Mouse (Mus musculus) liver, embryonic 13.5 days (tissue): Measurements from ENCODE around the gene Pex16. TPM values are rescaled to one million over a fixed set of nuclear protein-coding genes. Genes with fewer than 3 reads are reported as not detected.
A peak's percentile ranks its signal among the peaks of the same experiment; 100 is the strongest.

Experiments used
- ATAC-seq: fragments of 200-750 bp; cut with Nextera tagmentation; 2 replicates; pipeline ENCODE4 v1.8.0; 2017; ENCODE audit warnings: low read depth, mild to moderate bottlenecking, moderate number of reproducible peaks, moderate library complexity
- DNase-seq: peaks from one replicate; pipeline ENCODE4 v3.0.0; 2022
- H3K27ac ChIP-seq: fragments of 300-500 bp; sonication (generic); 2 replicates; pipeline ENCODE4 v1.5.1; 2015; ENCODE audit warnings: moderate library complexity, mild to moderate bottlenecking, inconsistent platforms
- H3K27me3 ChIP-seq: fragments of 300-500 bp; sonication (generic); 2 replicates; pipeline ENCODE4 v1.6.1; 2015; ENCODE audit warnings: mild to moderate bottlenecking, inconsistent platforms
- H3K36me3 ChIP-seq: fragments of 300-500 bp; sonication (generic); 2 replicates; pipeline ENCODE4 v1.6.1; 2015; ENCODE audit warnings: mild to moderate bottlenecking, inconsistent platforms
- H3K4me1 ChIP-seq: fragments of 300-500 bp; sonication (generic); replicated peaks from 2 replicates; pipeline ENCODE4 v1.6.1; 2015; ENCODE audit warnings: inconsistent platforms
- H3K4me2 ChIP-seq: fragments of 300-500 bp; sonication (generic); 2 replicates; pipeline ENCODE4 v1.6.1; 2015; ENCODE audit warnings: inconsistent platforms, mild to moderate bottlenecking, moderate library complexity
- H3K4me3 ChIP-seq: fragments of 300-500 bp; sonication (generic); replicated peaks from 2 replicates; pipeline ENCODE4 v1.5.1; 2015; ENCODE audit warnings: mild to moderate bottlenecking, inconsistent platforms
- H3K9ac ChIP-seq: fragments of 300-500 bp; sonication (generic); 2 replicates; pipeline ENCODE4 v1.6.1; 2015; ENCODE audit warnings: mild to moderate bottlenecking, inconsistent platforms
- H3K9me3 ChIP-seq: fragments of 300-500 bp; sonication (generic); replicated peaks from 2 replicates; pipeline ENCODE4 v1.6.1; 2016; ENCODE audit warnings: inconsistent platforms
- WGBS: fragments of 180-500 bp; shearing (Covaris S2); methylation state at CpG from one replicate; pipeline ENCODE4 v1.1.7; 2015; ENCODE audit not compliant: insufficient replicate concordance; 5-methylcytosine and 5-hydroxymethylcytosine counted together
- polyA plus RNA-seq: library from polyadenylated mRNA; unstranded; fragments of >200 nt; fragmentation: Nextera tagmentation; extraction: Ambion mirVana; gene quantifications from 2 replicates; pipeline ENCODE4 v1.2.1, GENCODE M21; 2015

Pex16 gene
- polyA plus RNA-seq = 19.7 and 21.7 TPM in 2 replicates

GRCm38 (mm10) chr2:92374514-92374913, at the start of gene Pex16, which contains the start of gene Large2:
TSS of gene Pex16 (plus strand) at chr2:92374676.
TSS of gene Large2 (minus strand) at chr2:92374869.
- H3K4me1 ChIP-seq = peaks cover 41% of the 10 kb centered on the region
- peak within 1 kb of the TSS; percentile 87 for H3K4me3 ChIP-seq
- DNase-seq = peak; percentile 47
- no peaks in the 10 kb centered on the region for H3K9me3 ChIP-seq
- 3% methylated on average over 16 of the region's 16 CpGs for WGBS
- H3K9ac ChIP-seq = peak within 1 kb of the TSS; percentile 88
- H3K36me3 ChIP-seq = peaks cover 26% of the 10 kb centered on the region
- peaks cover 41% of the 10 kb centered on the region for H3K27me3 ChIP-seq
- no peak for ATAC-seq
- H3K27ac ChIP-seq = peak within 1 kb of the TSS; percentile 79
- peak within 1 kb of the TSS; percentile 95 for H3K4me2 ChIP-seq

- Histone ChIP-seq H3K36me3 (peaks cover 6% of the 10 kb centered on the region; the same call in 1 of the 2 replicates), H3K4me1 (no peaks in the 10 kb centered on the region), H3K9ac (no peak overlapping the region), H3K4me3 (no peak overlapping the region), H3K9me3 (no peaks in the 10 kb centered on the region), H3K27ac (no peak overlapping the region), H3K4me2 (no peak overlapping the region), H3K27me3 (no peaks in the 10 kb centered on the region)
- WGBS = 78% methylated on average over 7 of the region's 7 CpGs
- ATAC-seq (no peak), DNase-seq (no peak)
Measured at GRCm38 (mm10) chr2:92325676-92326075, 48.8 kb upstream of the Pex16 start.

DNA sequence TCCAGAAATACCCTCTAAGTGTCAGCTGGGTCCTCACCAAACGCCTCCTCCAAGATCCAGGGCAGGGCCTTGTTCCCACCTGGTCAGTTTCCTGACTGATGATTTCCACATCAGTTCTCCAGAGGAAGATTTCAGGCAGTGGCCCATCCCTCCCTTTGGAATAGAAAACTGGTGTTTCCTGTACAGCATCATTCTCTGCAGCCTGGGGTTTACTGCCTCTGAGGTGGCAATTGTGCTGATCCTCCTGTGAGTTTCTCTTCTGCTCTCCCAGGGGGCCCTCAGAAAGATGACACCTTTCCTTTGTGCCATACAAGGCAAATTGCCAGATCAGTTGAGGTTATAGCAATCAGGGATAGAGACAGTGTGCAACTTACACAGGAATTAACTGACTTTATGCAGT, 48.3 kb upstream of the Pex16 start:
- Histone ChIP-seq H3K36me3 (peaks cover 6% of the 10 kb centered on the region; the same call in 1 of the 2 replicates), H3K27me3 (no peaks in the 10 kb centered on the region), H3K27ac (no peak overlapping the region), H3K4me3 (no peak overlapping the region), H3K9me3 (no peaks in the 10 kb centered on the region), H3K9ac (no peak overlapping the region), H3K4me1 (no peaks in the 10 kb centered on the region), H3K4me2 (no peak overlapping the region)
- ATAC-seq (no peak), DNase-seq (no peak)
- WGBS = 54% methylated on average over 1 of the region's 1 CpGs

GRCm38 (mm10) chr2:92327601-92328000, 46.9 kb upstream of the Pex16 start:
- no peak overlapping the region for H3K9ac ChIP-seq
- DNase-seq (no peak), ATAC-seq (no peak)
- H3K4me3 ChIP-seq = no peak overlapping the region
- H3K36me3 ChIP-seq = no peaks in the 10 kb centered on the region; the same call in 1 of the 2 replicates
- WGBS = 73% methylated on average over 4 of the region's 4 CpGs
- no peaks in the 10 kb centered on the region for H3K4me1 ChIP-seq
- H3K9me3 ChIP-seq = no peaks in the 10 kb centered on the region
- H3K4me2 ChIP-seq = no peak overlapping the region
- no peaks in the 10 kb centered on the region for H3K27me3 ChIP-seq
- no peak overlapping the region for H3K27ac ChIP-seq

GRCm38 (mm10) chr2:92328206-92328605, 46.3 kb upstream of the Pex16 start:
- no peaks in the 10 kb centered on the region; the same call in 1 of the 2 replicates for H3K36me3 ChIP-seq
- ATAC-seq (no peak), DNase-seq (no peak)
- H3K27ac ChIP-seq = no peak overlapping the region
- 71% methylated on average over 8 of the region's 8 CpGs for WGBS
- no peak overlapping the region for H3K9ac ChIP-seq
- no peaks in the 10 kb centered on the region for H3K27me3 ChIP-seq
- no peak overlapping the region for H3K4me2 ChIP-seq
- H3K4me1 ChIP-seq = no peaks in the 10 kb centered on the region
- H3K9me3 ChIP-seq = no peaks in the 10 kb centered on the region
- no peak overlapping the region for H3K4me3 ChIP-seq

- Histone ChIP-seq H3K4me3 (no peak overlapping the region), H3K9me3 (no peaks in the 10 kb centered on the region), H3K4me1 (no peaks in the 10 kb centered on the region), H3K4me2 (no peak overlapping the region), H3K36me3 (no peaks in the 10 kb centered on the region), H3K27me3 (no peaks in the 10 kb centered on the region), H3K9ac (no peak overlapping the region), H3K27ac (no peak overlapping the region)
- DNase-seq = peak; percentile 13
- ATAC-seq = no peak
- WGBS = 33% methylated on average over 2 of the region's 2 CpGs
Measured at GRCm38 (mm10) chr2:92330840-92331239, 43.6 kb upstream of the Pex16 start.

DNA sequence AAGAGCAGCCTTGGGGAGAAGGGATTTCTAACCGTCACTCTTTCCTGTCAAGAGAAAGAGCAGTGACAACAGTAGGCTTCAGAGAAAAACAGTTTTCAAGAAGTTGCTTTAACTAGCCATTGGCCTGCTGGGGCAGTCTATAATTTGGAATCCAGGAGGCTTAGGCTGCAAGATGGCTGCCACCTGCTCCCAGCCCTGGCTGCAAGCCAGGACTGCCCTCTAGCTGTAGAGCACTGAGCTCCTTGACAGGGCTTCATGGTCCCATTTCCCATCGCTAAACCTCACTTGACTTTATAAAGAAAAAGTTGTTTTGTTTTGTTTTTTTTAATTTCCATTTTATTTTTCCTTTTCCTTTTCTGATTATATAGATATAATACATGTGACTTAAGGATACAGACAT, 43.1 kb upstream of the Pex16 start:
- DNase-seq (no peak), ATAC-seq (no peak)
- Histone ChIP-seq H3K27ac (no peak overlapping the region), H3K4me3 (no peak overlapping the region), H3K36me3 (no peaks in the 10 kb centered on the region), H3K9me3 (no peaks in the 10 kb centered on the region), H3K4me2 (no peak overlapping the region), H3K9ac (no peak overlapping the region), H3K27me3 (no peaks in the 10 kb centered on the region), H3K4me1 (no peaks in the 10 kb centered on the region)
- 73% methylated on average over 2 of the region's 2 CpGs for WGBS

GRCm38 (mm10) chr2:92331871-92332270, 42.6 kb upstream of the Pex16 start:
- H3K4me3 ChIP-seq = no peak overlapping the region
- ATAC-seq = no peak
- H3K27ac ChIP-seq = no peak overlapping the region
- H3K4me2 ChIP-seq = no peak overlapping the region
- no peak for DNase-seq
- H3K36me3 ChIP-seq = no peaks in the 10 kb centered on the region
- H3K27me3 ChIP-seq = no peaks in the 10 kb centered on the region
- WGBS = 76% methylated on average over 2 of the region's 2 CpGs
- H3K4me1 ChIP-seq = no peaks in the 10 kb centered on the region
- no peak overlapping the region for H3K9ac ChIP-seq
- no peaks in the 10 kb centered on the region for H3K9me3 ChIP-seq

GRCm38 (mm10) chr2:92342418-92342817, 32.1 kb upstream of the Pex16 start:
- Histone ChIP-seq H3K9me3 (no peaks in the 10 kb centered on the region), H3K36me3 (peaks cover 7% of the 10 kb centered on the region; the same call in 1 of the 2 replicates), H3K9ac (no peak overlapping the region), H3K4me2 (no peak overlapping the region), H3K4me3 (no peak overlapping the region), H3K27ac (no peak overlapping the region), H3K27me3 (no peaks in the 10 kb centered on the region), H3K4me1 (no peaks in the 10 kb centered on the region)
- ATAC-seq (no peak), DNase-seq (no peak)

DNA sequence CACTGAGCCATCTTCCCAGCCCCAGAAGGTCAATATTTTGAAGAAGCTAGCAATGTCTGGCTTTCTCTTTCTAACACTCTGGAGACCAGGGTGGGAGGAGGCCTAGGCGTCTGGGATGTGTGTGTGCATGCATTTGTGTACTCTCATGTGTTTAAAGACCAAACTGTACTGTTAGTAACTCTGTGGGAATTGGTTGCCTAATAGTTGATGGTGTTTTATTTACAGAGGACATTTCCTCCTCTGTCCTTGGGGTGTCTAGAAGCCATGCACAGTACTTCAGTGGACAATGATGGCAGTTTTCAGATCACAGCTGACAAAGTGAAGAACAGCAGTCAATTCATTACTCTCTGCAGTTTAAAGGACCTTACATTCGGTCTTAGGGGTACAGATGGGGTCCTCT, 27.3 kb upstream of the Pex16 start:
- WGBS = 63% methylated on average over 2 of the region's 2 CpGs

GRCm38 (mm10) chr2:92349589-92350425, 24.7 kb upstream of the Pex16 start:
- peaks cover 3% of the 10 kb centered on the region; the same call in 1 of the 2 replicates for H3K36me3 ChIP-seq
- no peak overlapping the region for H3K4me2 ChIP-seq
- H3K4me1 ChIP-seq = peaks cover 8% of the 10 kb centered on the region
- no peak overlapping the region for H3K9ac ChIP-seq
- H3K4me3 ChIP-seq = no peak overlapping the region
- H3K27ac ChIP-seq = no peak overlapping the region
- DNase-seq (no peak), ATAC-seq (no peak)
- WGBS = 59% methylated on average over 6 of the region's 6 CpGs
- H3K27me3 ChIP-seq = no peaks in the 10 kb centered on the region
- H3K9me3 ChIP-seq = no peaks in the 10 kb centered on the region

More for the DNA sequence above, 27.3 kb upstream of the Pex16 start:
- H3K4me2 ChIP-seq = no peak overlapping the region
- no peaks in the 10 kb centered on the region for H3K9me3 ChIP-seq
- no peak overlapping the region for H3K27ac ChIP-seq
- ATAC-seq (no peak), DNase-seq (no peak)
- H3K9ac ChIP-seq = no peak overlapping the region
- peaks cover 7% of the 10 kb centered on the region; the same call in 1 of the 2 replicates for H3K36me3 ChIP-seq
- H3K27me3 ChIP-seq = no peaks in the 10 kb centered on the region
- H3K4me3 ChIP-seq = no peak overlapping the region
- peaks cover 5% of the 10 kb centered on the region for H3K4me1 ChIP-seq

DNA sequence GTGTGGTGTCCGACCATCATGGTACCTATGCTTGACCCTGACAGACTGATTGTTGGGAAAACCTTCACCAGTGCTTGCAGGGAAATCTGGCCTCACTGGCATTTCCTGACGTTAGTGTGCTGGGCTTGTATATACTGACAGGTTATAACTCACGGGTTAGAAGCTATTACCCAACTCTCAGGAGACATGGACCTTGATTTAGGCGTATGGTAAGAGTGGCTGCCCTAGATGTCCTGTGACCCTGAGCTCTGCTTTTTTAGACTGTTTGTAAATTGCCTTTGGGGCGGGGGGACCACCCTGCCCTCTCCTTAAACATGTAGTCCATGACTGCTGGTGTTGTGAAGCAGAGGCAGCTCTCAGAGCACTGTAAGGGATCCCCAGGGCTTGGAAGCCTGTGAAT, 23.8 kb upstream of the Pex16 start:
- H3K4me2 ChIP-seq = no peak overlapping the region
- ATAC-seq = peak; percentile 26; the same call in 1 of the 2 replicates

More for the DNA sequence above, 23.8 kb upstream of the Pex16 start:
- no peak overlapping the region for H3K4me3 ChIP-seq
- H3K27ac ChIP-seq = no peak overlapping the region
- 47% methylated on average over 5 of the region's 5 CpGs for WGBS
- H3K36me3 ChIP-seq = no peaks in the 10 kb centered on the region; the same call in 1 of the 2 replicates
- H3K27me3 ChIP-seq = no peaks in the 10 kb centered on the region
- peaks cover 8% of the 10 kb centered on the region for H3K4me1 ChIP-seq
- no peak for DNase-seq
- no peak overlapping the region for H3K9ac ChIP-seq
- no peaks in the 10 kb centered on the region for H3K9me3 ChIP-seq
